Mouse (Mus musculus) heart, embryonic 16.5 days (tissue): ENCODE data around the gene Hepacam. TPM values are rescaled to one million over a fixed set of nuclear protein-coding genes. Genes with fewer than 3 reads are reported as not detected.

Source experiments
- ATAC-seq: fragments of 200-750 bp; cut with Nextera tagmentation; replicated peaks from 2 replicates; pipeline ENCODE4 v1.8.0; 2017; ENCODE audit warnings: moderate number of reproducible peaks; ENCODE audit not compliant: insufficient read depth, low FRiP score; ENCODE audit errors: extremely low read depth
- H3K27ac ChIP-seq: fragments of 300-500 bp; sonication (generic); 2 replicates; pipeline ENCODE4 v1.5.1; 2014; ENCODE audit warnings: mild to moderate bottlenecking, low read length, control low read depth, moderate library complexity
- H3K27me3 ChIP-seq: fragments of 300-500 bp; sonication (generic); 2 replicates; pipeline ENCODE4 v1.6.1; 2014; ENCODE audit warnings: low read length, mixed read lengths; ENCODE audit not compliant: control insufficient read depth, insufficient read depth
- H3K36me3 ChIP-seq: fragments of 300-500 bp; sonication (generic); 2 replicates; pipeline ENCODE4 v1.6.1; 2014; ENCODE audit not compliant: control insufficient read depth, insufficient read depth
- H3K4me1 ChIP-seq: fragments of 300-500 bp; sonication (generic); 2 replicates; pipeline ENCODE4 v1.6.1; 2014; ENCODE audit warnings: low read length, mixed read lengths; ENCODE audit not compliant: control insufficient read depth, insufficient read depth
- H3K4me2 ChIP-seq: fragments of 300-500 bp; sonication (generic); 2 replicates; pipeline ENCODE4 v1.6.1; 2014; ENCODE audit warnings: low read depth, mild to moderate bottlenecking, control low read depth, low read length
- H3K4me3 ChIP-seq: fragments of 300-500 bp; sonication (generic); 2 replicates; pipeline ENCODE4 v1.5.1; 2014; ENCODE audit warnings: mild to moderate bottlenecking, control low read depth, low read length
- H3K9ac ChIP-seq: fragments of 300-500 bp; sonication (generic); 2 replicates; pipeline ENCODE4 v1.6.1; 2014; ENCODE audit warnings: low read length, control low read depth
- H3K9me3 ChIP-seq: fragments of 300-500 bp; sonication (generic); replicated peaks from 2 replicates; pipeline ENCODE4 v1.6.1; 2016; ENCODE audit warnings: low read length; ENCODE audit not compliant: control insufficient read depth
- WGBS: fragments of 180-500 bp; shearing (Covaris S2); extraction: QIAGEN DNeasy Blood & Tissue Kit; methylation state at CpG from one replicate; pipeline ENCODE4 v1.1.7; 2014; 5-methylcytosine and 5-hydroxymethylcytosine counted together
- polyA plus RNA-seq: library from polyadenylated mRNA; unstranded; fragments of >200 nt; fragmentation: Nextera tagmentation; extraction: Ambion mirVana; gene quantifications from 2 replicates; pipeline ENCODE4 v1.2.1, GENCODE M21; 2015

The Hepacam gene
- polyA plus RNA-seq, 1 experiment from 2014 or later: 0.08 TPM

GRCm38 (mm10) chr9:37401802-37402201 is 34.7 kb downstream of the Hepacam start, which contains the start of gene Robo4:
Gene Robo4 (plus strand): TSS chr9:37401897.
- ATAC-seq: peak; percentile 58
- Histone ChIP-seq H3K36me3 (no peaks in the 10 kb centered on the region), H3K9ac (peak within 1 kb of the TSS; percentile 64), H3K27me3 (no peaks in the 10 kb centered on the region; the same call in 1 of the 2 replicates), H3K27ac (peak within 1 kb of the TSS; percentile 74), H3K9me3 (no peaks in the 10 kb centered on the region), H3K4me2 (peak within 1 kb of the TSS; percentile 39), H3K4me1 (no peaks in the 10 kb centered on the region), H3K4me3 (peak within 1 kb of the TSS; percentile 45)
- 26% methylated on average over 7 of the region's 7 CpGs for WGBS

- Histone ChIP-seq H3K9me3 (no peaks in the 10 kb centered on the region), H3K27ac (peak overlapping the region; percentile 74), H3K36me3 (no peaks in the 10 kb centered on the region), H3K4me1 (no peaks in the 10 kb centered on the region), H3K4me3 (peak overlapping the region; percentile 45), H3K27me3 (no peaks in the 10 kb centered on the region; the same call in 1 of the 2 replicates), H3K9ac (peak overlapping the region; percentile 64), H3K4me2 (peak overlapping the region; percentile 39)
- 84% methylated on average over 7 of the region's 7 CpGs for WGBS
- no peak; the same call in 1 of the 2 replicates for ATAC-seq
These were observed 35.4 kb downstream of the Hepacam start for GRCm38 (mm10) chr9:37402501-37402900.

- Histone ChIP-seq H3K4me3 (peak overlapping the region; percentile 45), H3K4me1 (0 out of 2 replicates have a peak, but pooled peaks cover 1% of the 10 kb centered on the region), H3K27ac (no peak overlapping the region), H3K9me3 (no peaks in the 10 kb centered on the region), H3K9ac (peak overlapping the region; percentile 64), H3K36me3 (no peaks in the 10 kb centered on the region), H3K4me2 (peak overlapping the region; percentile 39), H3K27me3 (no peaks in the 10 kb centered on the region; the same call in 1 of the 2 replicates)
- ATAC-seq: no peak
- 75% methylated on average over 7 of the region's 7 CpGs for WGBS
These were observed 35.9 kb downstream of the Hepacam start for GRCm38 (mm10) chr9:37403011-37403410.

DNA sequence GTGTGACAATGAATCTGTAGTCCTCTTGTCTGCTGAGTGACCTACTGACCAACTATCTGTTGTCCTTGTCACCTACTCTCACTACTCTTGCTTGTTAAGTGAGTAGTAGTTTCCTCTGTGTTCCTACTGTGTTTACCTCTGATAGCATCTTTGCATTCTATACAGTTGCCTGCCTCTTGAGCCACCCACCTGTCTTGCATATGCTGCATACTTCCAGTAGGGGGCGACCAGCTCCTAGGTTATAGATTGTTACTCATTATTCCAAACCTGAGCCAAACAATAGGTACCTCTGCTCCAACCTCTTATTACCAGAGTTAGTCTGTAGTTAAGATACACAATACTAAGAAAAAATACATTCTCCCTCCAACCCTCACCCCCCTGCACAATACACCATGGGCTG is 39.2 kb downstream of the Hepacam start:
- H3K4me2 ChIP-seq: no peak overlapping the region
- 0% methylated on average over 1 of the region's 1 CpGs for WGBS

GRCm38 (mm10) chr9:37407850-37408502 is 40.8 kb downstream of the Hepacam start:
- ATAC-seq: no peak; the same call in 1 of the 2 replicates
- WGBS: 22% methylated on average over 19 of the region's 19 CpGs

More for the DNA sequence above, 39.2 kb downstream of the Hepacam start:
- Histone ChIP-seq H3K9ac (no peak overlapping the region), H3K27ac (no peak overlapping the region), H3K4me1 (peaks cover 12% of the 10 kb centered on the region), H3K9me3 (no peaks in the 10 kb centered on the region), H3K27me3 (no peaks in the 10 kb centered on the region; the same call in 1 of the 2 replicates), H3K4me3 (no peak overlapping the region), H3K36me3 (no peaks in the 10 kb centered on the region)
- no peak for ATAC-seq

GRCm38 (mm10) chr9:37409698-37410445 is 42.7 kb downstream of the Hepacam start:
- Histone ChIP-seq H3K4me3 (no peak overlapping the region), H3K9me3 (no peaks in the 10 kb centered on the region), H3K4me2 (no peak overlapping the region), H3K4me1 (peaks cover 12% of the 10 kb centered on the region), H3K27me3 (no peaks in the 10 kb centered on the region), H3K27ac (peak overlapping the region; percentile 38), H3K36me3 (no peaks in the 10 kb centered on the region), H3K9ac (no peak overlapping the region)
- 55% methylated on average over 8 of the region's 8 CpGs for WGBS
- no peak for ATAC-seq

More at GRCm38 (mm10) chr9:37407850-37408502, 40.8 kb downstream of the Hepacam start:
- Histone ChIP-seq H3K36me3 (no peaks in the 10 kb centered on the region), H3K9me3 (no peaks in the 10 kb centered on the region), H3K4me1 (peaks cover 12% of the 10 kb centered on the region), H3K27ac (no peak overlapping the region), H3K4me2 (peak overlapping the region; percentile 36), H3K9ac (no peak overlapping the region), H3K4me3 (no peak overlapping the region), H3K27me3 (no peaks in the 10 kb centered on the region)

- 59% methylated on average over 3 of the region's 3 CpGs for WGBS
- no peaks in the 10 kb centered on the region for H3K9me3 ChIP-seq
- H3K27me3 ChIP-seq: no peaks in the 10 kb centered on the region
- no peak overlapping the region for H3K4me2 ChIP-seq
- no peak for ATAC-seq
- H3K36me3 ChIP-seq: no peaks in the 10 kb centered on the region
- no peak overlapping the region for H3K27ac ChIP-seq
- H3K9ac ChIP-seq: no peak overlapping the region
- peaks cover 11% of the 10 kb centered on the region for H3K4me1 ChIP-seq
- no peak overlapping the region for H3K4me3 ChIP-seq
These were observed 45.8 kb downstream of the Hepacam start for GRCm38 (mm10) chr9:37412989-37413388.

DNA sequence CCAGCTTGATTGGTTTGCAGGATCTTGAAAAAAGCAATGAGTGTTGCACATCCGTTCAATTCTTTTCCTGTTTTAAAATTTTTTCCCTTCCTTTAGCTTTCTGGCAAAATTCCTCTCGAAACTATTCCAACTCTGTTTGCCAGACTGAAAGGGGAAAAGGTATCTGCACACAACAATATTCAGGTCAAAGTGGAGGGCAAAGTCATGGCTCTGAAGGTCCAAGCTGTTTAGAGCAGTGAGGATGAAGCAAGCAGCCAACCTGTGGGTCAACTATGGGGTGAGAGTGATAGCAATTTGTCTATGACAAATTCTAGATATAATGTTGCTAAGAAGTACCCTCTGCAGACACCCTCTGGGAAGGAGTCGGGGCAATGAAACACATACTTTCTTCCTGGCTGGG is 47.5 kb downstream of the Hepacam start:
- ATAC-seq: no peak
- peaks cover 7% of the 10 kb centered on the region for H3K4me1 ChIP-seq
- WGBS: 74% methylated on average over 3 of the region's 3 CpGs
- H3K4me3 ChIP-seq: no peak overlapping the region
- no peak overlapping the region for H3K9ac ChIP-seq
- no peaks in the 10 kb centered on the region for H3K9me3 ChIP-seq
- no peak overlapping the region for H3K4me2 ChIP-seq
- H3K27me3 ChIP-seq: no peaks in the 10 kb centered on the region
- no peak overlapping the region for H3K27ac ChIP-seq
- H3K36me3 ChIP-seq: no peaks in the 10 kb centered on the region

DNA sequence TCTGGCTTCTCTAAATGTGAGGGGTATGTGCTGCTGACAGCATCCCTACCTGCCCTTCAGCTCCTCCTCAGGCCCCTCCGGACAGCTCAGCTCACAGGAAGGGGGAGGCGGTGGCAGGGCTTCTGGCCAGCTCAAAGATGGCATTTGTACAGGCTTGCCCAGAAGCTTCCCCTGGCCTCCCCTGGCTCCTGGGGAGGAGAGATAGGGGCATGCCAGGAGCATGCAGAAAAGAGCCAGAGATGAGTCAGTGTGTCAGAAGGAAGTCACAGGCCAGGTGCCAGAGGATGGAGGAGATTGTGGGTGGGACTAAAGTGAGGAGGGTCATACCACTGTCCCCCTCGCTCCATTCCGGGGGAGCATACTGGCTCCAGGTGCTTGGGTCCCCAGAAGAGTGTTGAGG is 51.6 kb downstream of the Hepacam start:
- Histone ChIP-seq H3K9me3 (no peaks in the 10 kb centered on the region), H3K36me3 (no peaks in the 10 kb centered on the region), H3K9ac (no peak overlapping the region), H3K4me2 (no peak overlapping the region), H3K4me1 (peaks cover 3% of the 10 kb centered on the region; the same call in 1 of the 2 replicates), H3K4me3 (no peak overlapping the region), H3K27ac (no peak overlapping the region), H3K27me3 (no peaks in the 10 kb centered on the region)
- no peak for ATAC-seq
- 63% methylated on average over 4 of the region's 4 CpGs for WGBS
